Mouse (Mus musculus) spleen, adult 2 months (tissue): ENCODE measurements around the gene Phip. TPM values are rescaled to one million over a fixed set of nuclear protein-coding genes. Genes with fewer than 3 reads are reported as not detected.

Experiments used
- DNase-seq, 2 experiments: peaks; one replicate each; pipeline versions ENCODE4 v3.0.0 to v3.0.0-alpha.2; 2012 to 2021; ENCODE audit warnings: low spot score in 2 of 2, low read depth in 1 of 2
- H3K27ac ChIP-seq: fragments of 200-500 bp; 2 replicates; pipeline ENCODE4 v1.5.1; 2012; ENCODE audit warnings: low read length, inconsistent platforms; ENCODE audit not compliant: insufficient read depth
- H3K27me3 ChIP-seq: fragments of 200-500 bp; 2 replicates; pipeline ENCODE4 v1.6.1; 2012; ENCODE audit warnings: mild to moderate bottlenecking, moderate library complexity, low read length, inconsistent platforms; ENCODE audit not compliant: control insufficient read depth, insufficient read depth
- H3K36me3 ChIP-seq: fragments of 200-500 bp; 2 replicates; pipeline ENCODE4 v1.6.1; 2012; ENCODE audit warnings: mild to moderate bottlenecking, low read length, inconsistent platforms; ENCODE audit not compliant: control insufficient read depth, insufficient read depth
- H3K4me1 ChIP-seq: fragments of 200-500 bp; 2 replicates; pipeline ENCODE4 v1.6.1; 2011; ENCODE audit warnings: inconsistent platforms; ENCODE audit not compliant: control insufficient read depth, insufficient read depth, insufficient read length
- H3K4me3 ChIP-seq: fragments of 200-500 bp; 2 replicates; pipeline ENCODE4 v1.5.1; 2011; ENCODE audit warnings: mild to moderate bottlenecking, inconsistent platforms; ENCODE audit not compliant: insufficient read depth, insufficient read length; ENCODE audit errors: extremely low read depth
- CTCF ChIP-seq: fragments of 200-500 bp; IDR thresholded peaks from 2 replicates; pipeline ENCODE4 v1.5.1; 2011; ENCODE audit warnings: mild to moderate bottlenecking, inconsistent platforms; ENCODE audit not compliant: insufficient read depth, insufficient read length, insufficient replicate concordance; ENCODE audit errors: extremely low read depth
- POLR2A ChIP-seq: fragments of 200-500 bp; IDR thresholded peaks from 2 replicates; pipeline ENCODE4 v1.6.1; 2011; ENCODE audit warnings: low read depth, low read length, inconsistent platforms
- WGBS: fragments of 180-500 bp; shearing (Covaris S2); methylation state at CpG from one replicate; pipeline ENCODE4 v1.1.7; 2018; 5-methylcytosine and 5-hydroxymethylcytosine counted together
- polyA plus RNA-seq: library from polyadenylated mRNA; depleted of rRNA; stranded (reverse); fragments of >200 nt; gene quantifications from 2 replicates; pipeline ENCODE4 v1.2.3, GENCODE M21; 2012; rRNA removed

Gene Phip
- polyA plus RNA-seq, 1 experiment, result 4.0 TPM

- DNase-seq, result no peak
- Histone ChIP-seq H3K36me3 (no peaks in the 10 kb centered on the region), H3K4me1 (no peaks in the 10 kb centered on the region; the same call in 1 of the 2 replicates), H3K4me3 (peak within 1 kb of the TSS; percentile 66), H3K27me3 (no peaks in the 10 kb centered on the region), H3K27ac (0 out of 2 replicates have a peak within 1 kb of the TSS, but pooled peaks have one; percentile 1)
- WGBS, result 11% methylated on average over 20 of the region's 20 CpGs
- TF ChIP-seq POLR2A (no peak), CTCF (no peak)
Measured at GRCm38 (mm10) chr9:82829007-82829689, 146.2 kb downstream of the Phip start, which contains the start of gene Irak1bp1. Gene Irak1bp1, plus strand, starts transcription at chr9:82829540.

GRCm38 (mm10) chr9:82826426-82826825 is 148.9 kb downstream of the Phip start:
- DNase-seq, result no peak
- no peak overlapping the region for H3K4me3 ChIP-seq
- no peaks in the 10 kb centered on the region for H3K36me3 ChIP-seq
- no peaks in the 10 kb centered on the region; the same call in 1 of the 2 replicates for H3K4me1 ChIP-seq
- WGBS, result 93% methylated on average over 6 of the region's 6 CpGs
- H3K27me3 ChIP-seq, result no peaks in the 10 kb centered on the region
- no peak overlapping the region for H3K27ac ChIP-seq
- no peak for TF ChIP-seq POLR2A
- no peak for TF ChIP-seq CTCF

Other genes starting within 250 kb of the Phip start
- gene Irak1bp1, start 146.0 kb downstream of the Phip start, polyA plus RNA-seq, result 1.8 and 2.3 TPM in 2 replicates
- 4.9 and 6.6 TPM in 2 replicates for gene Hmgn3, start 171.2 kb upstream of the Phip start, polyA plus RNA-seq